Mouse (Mus musculus): ENCODE data around the gene Tk1. TPM values are rescaled to one million over a fixed set of nuclear protein-coding genes. Genes with fewer than 3 reads are reported as not detected.
A peak's percentile ranks its signal among the peaks of the same experiment; 100 is the strongest.

Tk1 gene
- polyA plus RNA-seq, 1 experiment from 2014 or later = 53.8 TPM

DNA sequence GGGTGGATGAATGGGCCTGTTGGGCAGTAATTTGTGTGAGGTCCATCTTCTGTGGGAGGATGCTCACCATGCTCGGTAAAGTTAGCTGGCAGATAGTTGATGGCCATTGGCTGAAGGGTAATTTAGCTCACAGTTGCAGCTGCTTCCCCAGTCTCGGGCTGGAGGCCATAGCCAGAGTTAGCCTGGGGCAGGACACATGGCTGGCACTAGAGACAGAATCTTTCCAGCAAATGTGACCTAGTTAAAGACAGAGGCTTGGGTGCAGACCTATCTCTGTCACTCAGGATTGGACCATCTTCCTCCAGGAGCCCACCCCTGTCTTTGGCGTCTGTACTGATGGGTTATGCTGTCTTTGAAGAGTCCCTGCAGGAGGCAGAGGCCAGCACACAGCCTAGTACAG, 32.5 kb upstream of the Tk1 start:
- no peak overlapping the region for H3K4me2 ChIP-seq (replicated peaks)
- H3K27me3 ChIP-seq (replicated peaks) = peaks cover 30% of the 10 kb centered on the region
- 0 out of 2 replicates have a peak, but pooled peaks cover 9% of the 10 kb centered on the region for H3K4me1 ChIP-seq
- no peak overlapping the region for H3K9ac ChIP-seq
- H3K27ac ChIP-seq = no peak overlapping the region
- peaks cover 37% of the 10 kb centered on the region for H3K36me3 ChIP-seq
- 29% methylated on average over 3 of the region's 3 CpGs for WGBS
- ATAC-seq (ENCODE audit: low FRiP score, low read depth) = no peak
- H3K9me3 ChIP-seq = no peaks in the 10 kb centered on the region
- H3K4me3 ChIP-seq = no peak overlapping the region

DNA sequence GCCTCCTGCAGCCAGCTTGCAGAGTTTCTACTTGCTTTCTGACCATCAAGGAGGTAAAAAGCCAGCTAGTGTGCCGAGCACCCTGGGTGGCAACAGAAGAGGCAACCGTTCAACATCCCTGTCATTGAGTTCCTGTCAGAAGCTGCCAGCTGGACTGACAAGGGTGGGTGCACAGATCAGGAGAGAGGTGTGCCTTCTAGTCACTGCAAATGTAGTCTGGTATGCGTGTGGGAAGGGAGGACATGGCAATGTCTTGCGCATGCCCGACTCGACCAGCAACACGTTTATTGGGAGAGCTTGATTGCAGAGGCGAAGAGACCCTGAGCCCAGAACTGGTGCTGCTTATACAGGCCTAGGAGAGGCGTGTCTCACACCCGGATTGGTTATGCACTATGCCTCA, 31.6 kb upstream of the Tk1 start:
- Histone ChIP-seq H3K9ac (no peak overlapping the region), H3K4me3 (no peak overlapping the region), H3K9me3 (no peaks in the 10 kb centered on the region), H3K4me2 (replicated peaks) (no peak overlapping the region), H3K27ac (no peak overlapping the region), H3K27me3 (replicated peaks) (peaks cover 27% of the 10 kb centered on the region), H3K4me1 (0 out of 2 replicates have a peak, but pooled peaks cover 9% of the 10 kb centered on the region), H3K36me3 (peaks cover 46% of the 10 kb centered on the region)
- WGBS = 93% methylated on average over 10 of the region's 10 CpGs
- no peak for ATAC-seq (ENCODE audit: low FRiP score, low read depth)

DNA sequence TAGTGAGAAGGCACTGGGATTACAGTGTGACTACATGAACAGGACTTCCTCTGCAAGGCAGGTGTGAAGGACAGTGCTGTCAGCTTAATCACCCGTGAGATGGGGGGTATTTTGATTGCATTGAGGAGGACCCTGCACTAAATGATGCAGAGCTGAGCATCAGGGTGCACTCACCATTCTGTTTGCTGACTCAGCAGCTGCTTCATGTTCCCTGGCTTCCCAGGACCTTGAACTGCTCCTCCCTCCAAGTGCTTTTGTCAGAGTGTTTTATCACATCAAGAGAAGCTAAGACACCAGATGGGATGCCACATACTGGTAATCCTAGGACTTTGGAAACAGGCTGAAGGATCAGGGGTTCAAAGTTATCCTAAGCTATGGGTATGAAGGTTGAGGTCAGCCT, 30.1 kb upstream of the Tk1 start:
- H3K4me1 ChIP-seq = 0 out of 2 replicates have a peak, but pooled peaks cover 9% of the 10 kb centered on the region
- H3K4me3 ChIP-seq = no peak overlapping the region
- ATAC-seq (ENCODE audit: low FRiP score, low read depth) = no peak
- no peaks in the 10 kb centered on the region for H3K9me3 ChIP-seq
- H3K27me3 ChIP-seq (replicated peaks) = peaks cover 14% of the 10 kb centered on the region
- no peak overlapping the region for H3K27ac ChIP-seq
- peaks cover 49% of the 10 kb centered on the region for H3K36me3 ChIP-seq
- WGBS = 90% methylated on average over 1 of the region's 1 CpGs
- H3K9ac ChIP-seq = no peak overlapping the region
- no peak overlapping the region for H3K4me2 ChIP-seq (replicated peaks)

DNA sequence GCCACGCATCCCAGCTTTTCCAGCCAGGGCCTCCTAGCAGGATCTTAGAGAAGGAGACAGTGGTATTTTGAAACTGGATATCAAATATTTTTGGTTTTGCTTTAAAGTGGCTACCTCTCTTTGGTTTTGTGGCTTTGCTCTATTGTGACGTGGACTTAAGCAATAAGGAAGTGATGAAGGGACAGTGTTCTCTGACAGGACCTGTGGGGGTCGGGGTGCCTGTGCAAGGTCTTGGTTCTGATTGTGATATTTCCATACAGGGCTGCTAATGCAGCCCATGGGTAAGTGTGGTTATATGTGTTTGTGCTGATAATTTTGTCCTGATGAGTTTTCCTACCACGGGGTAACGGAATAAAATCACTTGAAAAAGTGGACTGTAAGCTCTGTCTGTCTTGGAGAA, 29.5 kb upstream of the Tk1 start:
- Histone ChIP-seq H3K27ac (no peak overlapping the region), H3K4me2 (replicated peaks) (no peak overlapping the region), H3K36me3 (peaks cover 49% of the 10 kb centered on the region), H3K27me3 (replicated peaks) (peaks cover 8% of the 10 kb centered on the region), H3K9me3 (no peaks in the 10 kb centered on the region), H3K9ac (no peak overlapping the region), H3K4me1 (peaks cover 7% of the 10 kb centered on the region), H3K4me3 (no peak overlapping the region)
- ATAC-seq (ENCODE audit: low FRiP score, low read depth) = no peak
- 97% methylated on average over 5 of the region's 5 CpGs for WGBS

DNA sequence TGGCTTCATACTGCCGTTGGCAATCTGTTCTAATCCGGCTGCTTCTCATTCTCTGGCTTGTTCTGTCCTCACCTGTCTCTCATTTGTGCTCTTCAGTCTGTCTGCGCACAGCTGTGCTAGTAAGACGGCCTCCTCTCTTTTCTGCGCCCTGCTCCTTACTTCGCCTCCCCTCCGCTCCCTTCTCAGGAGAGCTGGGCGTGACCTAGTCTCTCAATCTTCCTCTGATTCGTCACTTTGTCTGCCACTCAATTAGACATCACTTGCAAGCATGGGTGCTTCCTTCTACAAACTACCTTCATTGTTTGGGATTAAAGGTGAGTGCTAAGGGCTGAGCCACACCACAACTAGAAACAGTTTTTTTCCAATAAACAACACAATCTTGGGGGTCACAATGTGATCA, 28.3 kb upstream of the Tk1 start:
- no peak for ATAC-seq (ENCODE audit: low FRiP score, low read depth)
- peaks cover 49% of the 10 kb centered on the region for H3K36me3 ChIP-seq
- no peak overlapping the region for H3K4me2 ChIP-seq (replicated peaks)
- no peak overlapping the region for H3K9ac ChIP-seq
- no peaks in the 10 kb centered on the region for H3K9me3 ChIP-seq
- no peaks in the 10 kb centered on the region for H3K27me3 ChIP-seq (replicated peaks)
- peaks cover 16% of the 10 kb centered on the region for H3K4me1 ChIP-seq
- WGBS = 89% methylated on average over 9 of the region's 9 CpGs
- no peak overlapping the region for H3K27ac ChIP-seq
- no peak overlapping the region for H3K4me3 ChIP-seq

DNA sequence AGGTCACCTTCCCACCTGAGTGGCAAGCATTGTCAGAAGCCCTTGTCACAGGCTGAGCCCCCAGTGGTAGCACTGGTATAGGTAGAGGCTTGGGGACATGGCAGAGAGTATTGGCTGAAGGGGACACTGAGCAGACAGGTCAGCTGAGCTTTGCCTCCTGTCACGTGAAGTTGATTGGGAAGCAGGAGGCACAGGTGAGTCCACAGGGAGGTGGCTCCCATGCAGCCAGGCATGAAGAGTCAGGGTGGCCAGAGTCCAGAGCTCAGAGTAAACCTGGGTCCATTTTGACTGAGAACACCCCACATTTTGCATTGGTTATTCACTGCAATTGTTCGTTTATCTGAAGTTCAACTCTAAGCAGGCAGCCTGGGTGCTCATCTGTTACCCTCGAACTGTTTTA, 27.0 kb upstream of the Tk1 start:
- H3K4me2 ChIP-seq (replicated peaks) = no peak overlapping the region
- ATAC-seq (ENCODE audit: low FRiP score, low read depth) = no peak
- H3K4me3 ChIP-seq = no peak overlapping the region
- peaks cover 21% of the 10 kb centered on the region for H3K4me1 ChIP-seq
- 93% methylated on average over 3 of the region's 3 CpGs for WGBS
- no peak overlapping the region for H3K27ac ChIP-seq
- H3K27me3 ChIP-seq (replicated peaks) = no peaks in the 10 kb centered on the region
- H3K9ac ChIP-seq = no peak overlapping the region
- peaks cover 49% of the 10 kb centered on the region for H3K36me3 ChIP-seq
- H3K9me3 ChIP-seq = no peaks in the 10 kb centered on the region

DNA sequence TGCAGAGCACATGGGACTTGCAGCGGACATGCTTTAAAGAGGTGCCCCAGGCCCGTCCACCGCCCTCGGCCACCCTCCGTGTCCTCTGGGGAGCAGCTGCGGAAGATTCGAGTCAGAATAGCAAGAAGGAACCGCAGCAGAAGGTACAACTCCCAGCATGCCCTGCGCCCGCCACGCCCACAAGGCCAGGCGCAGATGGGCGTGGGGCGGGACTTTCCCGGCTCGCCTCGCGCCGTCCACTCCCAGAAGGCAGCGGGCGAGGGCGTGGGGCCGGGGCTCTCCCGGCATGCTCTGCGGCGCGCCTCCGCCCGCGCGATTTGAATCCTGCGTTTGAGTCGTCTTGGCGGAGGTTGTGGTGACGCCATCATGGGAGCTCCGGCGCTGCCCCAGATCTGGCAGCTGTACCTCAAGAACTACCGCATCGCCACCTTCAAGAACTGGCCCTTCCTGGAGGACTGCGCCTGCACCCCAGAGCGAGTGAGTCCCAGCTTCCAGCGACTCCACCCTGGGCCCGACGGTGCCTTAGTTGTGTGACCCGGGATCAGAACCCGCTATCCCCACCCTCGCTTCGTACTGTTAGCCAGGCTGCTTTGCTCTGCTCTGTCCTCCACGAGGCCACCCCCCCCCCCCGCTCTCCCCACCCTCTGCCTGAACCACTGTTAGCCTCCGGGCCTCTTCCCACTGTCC, 23.2 kb upstream of the Tk1 start, which contains the start of gene Birc5:
TSS of gene Birc5 (plus strand) at position 267 of the 687 bp plus-strand sequence.
- no peaks in the 10 kb centered on the region for H3K27me3 ChIP-seq (replicated peaks)
- H3K4me3 ChIP-seq = peak within 1 kb of the TSS; percentile 61
- peak within 1 kb of the TSS; percentile 77 for H3K9ac ChIP-seq
- WGBS = 0% methylated on average over 51 of the region's 51 CpGs
- ATAC-seq (ENCODE audit: low FRiP score, low read depth) = peak; percentile 93
- peaks cover 18% of the 10 kb centered on the region for H3K36me3 ChIP-seq
- peak within 1 kb of the TSS; percentile 91 for H3K27ac ChIP-seq
- H3K9me3 ChIP-seq = no peaks in the 10 kb centered on the region
- peaks cover 25% of the 10 kb centered on the region for H3K4me1 ChIP-seq
- H3K4me2 ChIP-seq (replicated peaks) = peak within 1 kb of the TSS; percentile 91

DNA sequence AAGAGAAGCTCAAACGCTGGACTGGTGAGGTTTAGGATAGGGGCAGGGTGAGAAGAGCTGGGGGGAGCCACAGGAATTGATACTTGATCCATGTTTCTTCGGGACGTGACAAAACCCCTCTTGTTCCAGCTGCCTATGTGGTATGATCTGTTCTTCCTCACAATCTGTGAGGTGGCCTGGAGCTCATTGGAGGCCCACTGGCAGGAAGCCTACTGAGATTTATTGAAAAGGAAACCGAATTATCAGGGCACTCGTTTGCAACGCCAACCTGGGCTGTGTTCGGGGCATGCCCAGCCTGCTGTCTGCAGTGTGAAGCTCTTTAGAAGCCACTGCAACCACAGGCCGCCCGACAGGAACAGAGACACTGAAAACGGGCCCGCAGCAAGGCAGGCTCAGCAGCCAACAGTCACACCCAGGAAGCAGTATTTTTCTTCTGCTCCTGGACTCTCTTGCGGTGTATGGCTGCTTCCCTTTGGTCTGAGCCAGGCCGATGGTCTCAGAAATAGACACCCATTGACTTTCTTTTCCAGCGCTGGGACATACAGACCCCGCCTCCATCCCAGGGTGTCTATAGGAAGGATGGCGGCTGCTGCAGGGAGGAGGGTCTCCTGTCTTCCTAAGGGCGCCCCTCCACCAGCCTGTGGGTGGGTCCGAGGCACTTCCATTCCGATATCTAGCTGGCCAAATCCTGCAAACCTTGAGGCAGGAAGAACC, 22.5 kb upstream of the Tk1 start:
- Histone ChIP-seq H3K9ac (peak overlapping the region; percentile 77), H3K36me3 (peaks cover 11% of the 10 kb centered on the region), H3K4me1 (peaks cover 25% of the 10 kb centered on the region), H3K4me2 (replicated peaks) (peak overlapping the region; percentile 91), H3K4me3 (peak overlapping the region; percentile 61), H3K27ac (peak overlapping the region; percentile 91), H3K9me3 (no peaks in the 10 kb centered on the region), H3K27me3 (replicated peaks) (no peaks in the 10 kb centered on the region)
- WGBS = 12% methylated on average over 19 of the region's 19 CpGs
- ATAC-seq (ENCODE audit: low FRiP score, low read depth) = peak; percentile 88

DNA sequence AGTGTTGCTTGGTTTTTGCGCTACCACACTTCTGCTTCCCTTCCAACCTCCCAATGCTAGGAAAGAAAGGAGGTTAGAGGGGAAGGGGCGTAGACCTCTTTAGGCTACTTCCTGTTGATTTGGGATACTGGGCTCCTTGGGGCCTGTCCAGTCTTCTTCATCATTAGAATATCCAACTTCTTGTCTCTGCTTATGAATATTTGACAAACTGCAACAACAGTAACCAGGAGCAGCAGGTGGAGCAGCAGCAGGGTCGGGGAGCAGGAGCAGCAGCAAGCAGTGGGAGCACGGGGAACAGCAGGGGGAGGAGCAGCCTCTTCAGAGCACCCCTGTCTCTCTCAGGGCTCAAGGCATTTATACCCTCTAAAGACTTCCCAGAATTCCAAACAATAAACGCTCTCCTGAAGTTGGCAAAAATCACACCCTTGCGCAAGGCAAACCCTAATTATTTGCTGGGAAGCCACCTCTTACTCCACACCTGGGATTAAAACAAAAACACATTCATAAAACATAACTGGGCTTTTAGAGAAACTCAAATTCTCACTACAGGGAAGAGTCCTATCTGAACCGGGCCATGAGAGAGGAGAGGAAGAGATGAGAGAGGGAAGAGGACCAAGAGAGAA, 21.8 kb upstream of the Tk1 start:
- Histone ChIP-seq H3K4me1 (peaks cover 25% of the 10 kb centered on the region), H3K36me3 (peaks cover 5% of the 10 kb centered on the region), H3K4me3 (no peak overlapping the region; the same call in 1 of the 2 replicates), H3K9ac (no peak overlapping the region), H3K27me3 (replicated peaks) (no peaks in the 10 kb centered on the region), H3K4me2 (replicated peaks) (peak overlapping the region; percentile 91), H3K9me3 (no peaks in the 10 kb centered on the region), H3K27ac (no peak overlapping the region)
- ATAC-seq (ENCODE audit: low FRiP score, low read depth) = no peak
- WGBS = 82% methylated on average over 7 of the region's 7 CpGs

DNA sequence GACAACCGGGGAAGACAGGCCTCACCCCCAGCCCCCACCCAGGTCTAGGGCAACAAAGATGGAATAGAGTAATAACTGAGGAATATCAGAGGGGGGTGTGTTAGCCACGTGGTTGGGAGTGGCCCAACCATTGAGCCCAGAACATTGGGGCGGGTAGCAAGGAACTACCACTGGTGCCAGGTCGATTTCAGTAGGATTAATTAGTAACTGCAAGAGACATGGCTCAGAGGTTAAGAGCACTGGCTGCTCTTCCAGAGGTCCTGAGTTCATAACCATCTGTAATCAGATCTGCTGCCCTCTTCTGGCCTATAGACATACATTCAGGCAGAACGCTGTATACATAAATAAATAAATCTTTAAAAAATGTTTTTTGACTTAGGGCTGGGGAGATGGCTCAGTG, 20.7 kb upstream of the Tk1 start:
- ATAC-seq (ENCODE audit: low FRiP score, low read depth) = no peak
- WGBS = 62% methylated on average over 5 of the region's 5 CpGs
- H3K9ac ChIP-seq = no peak overlapping the region

DNA sequence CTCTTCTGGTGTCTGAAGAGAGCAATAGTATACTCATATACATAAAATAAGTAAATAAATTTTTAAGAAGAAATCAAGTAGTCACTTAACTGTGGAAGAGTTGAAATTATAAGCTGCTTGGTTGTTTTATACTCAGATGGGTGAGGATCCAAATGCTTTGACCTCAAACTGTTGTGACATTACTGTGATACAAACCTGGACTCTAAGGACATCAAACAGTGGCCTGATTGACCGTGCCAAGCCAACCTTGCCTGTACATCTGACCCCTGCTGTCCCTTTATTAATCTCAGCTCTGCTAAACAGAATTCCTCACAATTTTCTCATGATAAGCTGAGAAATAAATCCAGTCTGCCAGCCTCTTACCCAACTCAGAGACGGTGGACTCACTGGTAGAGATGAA, 19.8 kb upstream of the Tk1 start:
- no peak for ATAC-seq (ENCODE audit: low FRiP score, low read depth)
- H3K9me3 ChIP-seq = no peaks in the 10 kb centered on the region
- no peak overlapping the region for H3K4me2 ChIP-seq (replicated peaks)
- no peaks in the 10 kb centered on the region for H3K36me3 ChIP-seq
- no peak overlapping the region for H3K9ac ChIP-seq
- no peak overlapping the region for H3K4me3 ChIP-seq
- H3K27me3 ChIP-seq (replicated peaks) = no peaks in the 10 kb centered on the region
- no peak overlapping the region for H3K27ac ChIP-seq
- WGBS = 90% methylated on average over 2 of the region's 2 CpGs
- H3K4me1 ChIP-seq = peaks cover 25% of the 10 kb centered on the region

More for the DNA sequence above, 20.7 kb upstream of the Tk1 start:
- Histone ChIP-seq H3K9me3 (no peaks in the 10 kb centered on the region), H3K4me3 (no peak overlapping the region), H3K36me3 (no peaks in the 10 kb centered on the region), H3K27ac (no peak overlapping the region), H3K27me3 (replicated peaks) (no peaks in the 10 kb centered on the region), H3K4me2 (replicated peaks) (no peak overlapping the region), H3K4me1 (peaks cover 25% of the 10 kb centered on the region)

DNA sequence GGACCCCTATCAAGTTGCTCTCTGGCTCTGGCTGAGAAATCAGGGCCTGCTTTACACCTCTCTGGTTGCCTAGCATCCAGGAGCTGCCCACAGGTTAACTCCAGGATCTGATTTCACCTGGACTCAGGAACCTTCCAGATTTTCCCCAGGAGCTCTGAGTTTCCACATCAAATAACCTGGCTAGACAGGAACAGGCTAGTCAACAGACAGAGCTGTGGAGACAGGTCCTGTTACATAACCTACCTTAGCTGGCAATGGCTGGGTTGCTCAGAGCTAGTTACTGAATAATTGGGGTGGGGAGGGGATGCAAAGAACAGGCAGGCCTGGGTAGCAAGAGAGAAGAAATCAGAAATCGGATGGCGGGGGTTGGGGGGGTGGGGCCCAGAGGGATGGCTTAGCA, 19.1 kb upstream of the Tk1 start:
- H3K4me3 ChIP-seq = no peak overlapping the region
- H3K36me3 ChIP-seq = no peaks in the 10 kb centered on the region
- no peaks in the 10 kb centered on the region for H3K9me3 ChIP-seq
- H3K27ac ChIP-seq = no peak overlapping the region
- no peaks in the 10 kb centered on the region for H3K27me3 ChIP-seq (replicated peaks)
- no peak overlapping the region for H3K4me2 ChIP-seq (replicated peaks)
- 77% methylated on average over 2 of the region's 2 CpGs for WGBS
- no peak overlapping the region for H3K9ac ChIP-seq
- H3K4me1 ChIP-seq = peaks cover 19% of the 10 kb centered on the region
- ATAC-seq (ENCODE audit: low FRiP score, low read depth) = no peak

Measured in neural tube, embryonic 12.5 days (tissue).